Mouse (Mus musculus) spleen, adult 18-20 months (tissue): ENCODE data around the gene Adamtsl1.

Experiments used
- DNase-seq, 2 experiments: peaks; one replicate each; pipeline ENCODE4 v3.0.0; 2022; ENCODE audit warnings: mixed read lengths in 2 of 2

The Adamtsl1 gene

GRCm38 (mm10) chr4:85818504-85818903, 304.5 kb downstream of the Adamtsl1 start:
- no peak for DNase-seq

DNA sequence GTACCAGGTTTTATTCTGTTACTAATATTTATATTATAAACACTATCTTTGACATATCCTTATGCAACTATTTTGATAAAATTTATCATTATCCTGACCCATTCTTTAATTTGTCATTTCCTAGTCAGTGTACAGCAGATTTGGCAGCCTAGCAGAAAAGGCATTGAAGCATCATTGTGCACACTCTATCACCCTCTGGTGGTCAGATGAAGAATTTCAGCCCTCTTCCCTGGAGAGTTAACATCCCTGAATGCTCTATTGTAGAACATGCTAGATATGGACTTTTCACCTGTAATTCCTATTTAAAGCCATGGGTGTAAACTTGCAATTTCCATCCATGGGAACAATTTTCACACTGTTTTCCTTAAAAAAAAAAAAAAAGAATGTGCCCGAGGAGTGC, 305.2 kb downstream of the Adamtsl1 start:
- DNase-seq: no peak

- no peak for DNase-seq
These were observed 305.9 kb downstream of the Adamtsl1 start for GRCm38 (mm10) chr4:85819921-85820320.

- DNase-seq: no peak
These were observed 310.2 kb downstream of the Adamtsl1 start for GRCm38 (mm10) chr4:85823952-85824704.

DNA sequence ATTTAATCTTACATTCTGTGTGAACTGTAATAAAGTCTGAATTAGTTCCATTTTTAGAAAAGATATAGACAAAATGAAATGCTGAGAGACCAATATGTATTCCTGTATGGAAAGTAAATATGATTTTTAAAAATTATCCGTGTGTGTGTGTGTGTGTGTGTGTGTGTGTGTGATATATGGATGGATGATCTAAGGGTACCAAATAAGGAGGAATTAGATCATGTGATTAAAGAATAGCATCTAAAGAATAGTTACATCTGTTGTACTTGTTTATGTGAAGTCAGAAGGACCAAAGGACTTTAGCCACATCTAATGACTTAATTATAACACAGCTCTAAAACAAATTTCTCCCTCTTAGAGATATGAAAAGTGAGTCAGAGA, 310.7 kb downstream of the Adamtsl1 start:
- no peak for DNase-seq

- DNase-seq: no peak
These were observed 323.1 kb downstream of the Adamtsl1 start for GRCm38 (mm10) chr4:85837058-85837457.

- no peak for DNase-seq
These were observed 323.6 kb downstream of the Adamtsl1 start for GRCm38 (mm10) chr4:85837532-85837965.

DNA sequence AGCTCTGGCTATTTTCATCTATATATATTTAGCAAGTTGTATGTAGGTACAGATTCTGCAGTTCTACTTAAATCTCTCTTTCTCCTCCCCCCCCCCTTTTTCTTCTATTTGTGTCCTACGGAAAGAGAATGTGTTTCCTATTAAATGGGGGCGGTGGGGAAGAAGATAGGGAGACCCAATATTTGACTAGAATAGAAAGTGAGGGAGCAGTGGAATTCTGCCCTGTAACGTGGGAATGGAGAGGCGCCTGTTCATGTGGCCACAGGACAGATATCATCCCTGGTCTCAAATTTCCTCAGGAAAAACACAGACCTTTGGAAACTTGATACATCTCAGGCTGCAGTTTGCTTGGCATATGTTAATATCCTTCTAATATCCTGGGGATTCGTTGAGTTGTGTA, 324.1 kb downstream of the Adamtsl1 start:
- DNase-seq: no peak

DNA sequence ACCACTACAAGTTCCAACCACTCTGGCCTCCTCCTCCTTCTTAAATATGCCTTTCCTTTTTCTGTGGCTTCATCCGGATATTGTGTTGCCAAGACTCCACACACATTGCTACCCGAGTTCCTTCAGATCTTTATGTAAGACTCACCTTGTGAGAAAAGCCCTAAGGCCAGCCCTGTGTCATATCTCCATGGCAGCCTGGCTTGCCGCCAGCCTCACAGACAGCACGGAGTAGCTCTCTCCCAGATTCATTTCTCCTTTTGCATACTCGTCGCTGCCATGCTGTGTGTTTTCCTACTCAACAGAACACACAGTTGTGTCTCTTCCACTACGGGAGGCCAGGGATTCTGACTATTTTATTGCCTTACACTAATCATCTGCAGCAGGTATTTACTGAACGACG, 328.1 kb downstream of the Adamtsl1 start:
- no peak for DNase-seq

DNA sequence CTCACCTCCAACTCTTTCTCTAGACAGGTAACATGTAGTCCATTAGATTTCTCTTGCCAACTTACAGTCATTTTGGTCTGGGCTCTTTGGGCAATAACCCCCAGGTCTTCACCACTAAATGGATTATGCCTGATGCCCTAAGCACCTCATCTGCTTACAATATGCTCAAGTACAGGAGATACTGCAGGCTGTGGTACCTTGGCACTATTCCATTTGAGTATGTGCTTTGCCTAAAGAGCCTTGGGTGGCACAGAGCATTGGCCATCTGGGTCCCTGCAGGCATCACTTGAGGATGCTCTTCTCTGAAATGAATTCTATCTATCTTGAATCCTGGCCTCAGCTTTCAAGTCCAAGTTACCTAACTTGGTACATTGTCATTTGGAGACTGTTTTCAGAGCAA, 330.4 kb downstream of the Adamtsl1 start:
- DNase-seq: no peak

GRCm38 (mm10) chr4:85845931-85846330, 332.0 kb downstream of the Adamtsl1 start:
- DNase-seq: no peak

GRCm38 (mm10) chr4:85853401-85853800, 339.4 kb downstream of the Adamtsl1 start:
- no peak for DNase-seq

DNA sequence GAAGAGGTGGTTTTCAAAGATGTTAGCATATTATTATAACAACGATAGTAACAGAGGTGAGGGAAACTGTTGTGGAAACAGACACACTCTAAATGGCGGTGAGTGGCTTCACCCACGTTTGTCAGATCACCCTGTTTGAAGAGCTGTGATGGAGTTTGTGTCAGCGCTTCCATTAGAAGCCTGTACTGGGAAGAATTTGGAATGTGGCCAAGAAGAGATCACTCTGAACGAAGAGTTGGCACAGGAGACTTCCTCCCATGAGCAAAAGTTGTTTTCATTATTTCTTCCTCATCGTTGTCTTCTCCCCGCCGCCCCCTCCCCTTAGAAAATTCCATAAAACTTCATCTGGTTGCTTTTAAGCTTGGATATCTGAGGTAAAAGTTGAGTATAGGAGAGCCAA, 340.5 kb downstream of the Adamtsl1 start:
- DNase-seq: no peak

DNA sequence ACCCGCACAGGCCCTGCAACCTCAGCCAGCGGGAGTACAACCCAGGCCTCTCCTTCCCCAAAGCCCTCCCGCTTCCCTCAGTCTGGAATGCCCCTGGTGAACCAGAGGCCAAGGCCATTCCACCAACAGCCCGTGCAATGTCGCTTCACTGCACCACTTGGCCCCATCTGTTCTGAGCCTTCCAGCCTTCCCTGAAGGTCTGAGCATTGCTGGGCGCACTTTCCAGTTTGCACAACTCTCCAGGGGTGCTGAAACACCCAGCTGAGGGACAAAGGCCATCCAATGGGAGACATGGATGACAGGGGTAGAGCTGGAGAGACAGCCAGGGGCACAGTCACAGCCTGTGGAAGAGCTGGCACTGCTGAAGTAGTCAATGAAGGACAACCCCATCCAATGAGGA, 365.4 kb downstream of the Adamtsl1 start:
- no peak for DNase-seq

GRCm38 (mm10) chr4:85881318-85881717, 367.3 kb downstream of the Adamtsl1 start:
- no peak for DNase-seq

DNA sequence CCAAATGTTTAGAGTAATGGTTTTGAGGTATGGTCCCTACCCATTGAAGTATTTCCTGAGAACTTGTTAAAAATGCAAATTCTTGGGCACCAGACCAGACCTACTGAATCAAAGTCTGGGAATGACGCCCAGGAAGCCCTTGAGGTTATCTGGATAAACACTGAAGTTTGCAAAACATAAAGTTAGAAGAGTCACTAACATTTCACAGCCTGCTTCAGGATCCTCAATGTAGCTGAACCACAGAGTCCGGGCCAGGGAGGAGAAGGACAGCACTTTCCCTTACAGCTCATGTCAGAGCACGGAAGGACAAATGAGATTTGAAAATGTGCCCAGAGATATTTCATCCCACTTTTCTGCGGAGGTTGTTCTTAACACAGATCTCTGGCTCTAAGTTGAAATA, 370.1 kb downstream of the Adamtsl1 start:
- DNase-seq: no peak

DNA sequence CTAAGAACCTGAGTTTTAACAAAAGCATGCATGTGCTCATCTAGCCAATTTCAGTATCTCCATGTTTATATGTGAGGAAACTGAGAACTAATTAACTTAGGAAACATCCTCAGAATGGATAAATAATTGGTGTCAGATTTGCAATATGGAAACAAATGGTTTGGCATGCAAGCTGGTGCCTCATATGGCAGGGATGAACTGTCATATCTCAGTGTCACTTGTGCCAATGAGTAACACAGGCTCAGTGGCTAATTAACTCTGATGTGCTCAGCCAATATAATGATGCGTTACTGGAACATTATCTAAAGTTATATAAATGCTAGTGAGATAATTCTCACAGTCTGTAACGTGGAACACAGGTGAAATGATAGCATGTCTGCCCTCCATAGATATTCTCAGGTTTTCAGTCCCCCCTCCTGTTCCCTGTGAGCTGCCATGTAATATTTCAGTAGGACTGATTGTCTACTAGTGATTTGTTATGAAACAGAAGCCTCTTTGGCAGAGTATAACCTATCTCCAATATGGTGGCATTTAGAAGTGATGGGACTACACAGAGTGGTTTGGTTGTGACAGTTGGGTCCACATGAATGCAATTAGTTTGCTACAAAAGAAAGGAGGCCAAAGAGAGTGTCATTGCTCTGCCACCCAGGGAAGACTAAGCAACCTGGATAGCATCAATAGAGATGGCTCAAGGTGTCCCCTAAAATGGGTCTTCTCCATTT, 376.1 kb downstream of the Adamtsl1 start:
- DNase-seq: no peak

- DNase-seq: no peak
These were observed 387.3 kb downstream of the Adamtsl1 start for GRCm38 (mm10) chr4:85901316-85901715.

GRCm38 (mm10) chr4:85904217-85904616, 390.2 kb downstream of the Adamtsl1 start:
- no peak for DNase-seq

DNA sequence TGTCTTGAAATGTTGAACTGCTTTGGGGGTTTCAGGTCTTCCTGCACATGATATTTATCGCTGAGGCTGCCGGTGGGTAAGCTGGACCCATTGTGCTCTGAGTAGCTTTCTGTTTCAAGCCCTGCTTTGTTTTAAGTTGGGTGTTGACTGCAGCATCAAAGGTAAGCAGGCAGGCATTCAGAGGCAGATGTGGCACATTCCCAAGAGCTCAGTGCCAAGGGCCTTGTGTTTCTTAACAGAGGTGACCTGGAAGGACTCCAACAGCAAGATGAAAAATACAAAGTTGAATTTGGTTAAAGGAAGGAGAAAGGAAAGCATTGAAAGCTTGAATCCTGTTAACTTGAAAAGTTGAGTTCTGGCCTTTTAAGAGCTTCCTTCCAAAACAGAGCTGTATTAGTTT, 402.1 kb downstream of the Adamtsl1 start:
- no peak for DNase-seq

GRCm38 (mm10) chr4:85918366-85918765, 404.4 kb downstream of the Adamtsl1 start:
- DNase-seq: no peak

GRCm38 (mm10) chr4:85920474-85920873, 406.5 kb downstream of the Adamtsl1 start:
- no peak for DNase-seq

DNA sequence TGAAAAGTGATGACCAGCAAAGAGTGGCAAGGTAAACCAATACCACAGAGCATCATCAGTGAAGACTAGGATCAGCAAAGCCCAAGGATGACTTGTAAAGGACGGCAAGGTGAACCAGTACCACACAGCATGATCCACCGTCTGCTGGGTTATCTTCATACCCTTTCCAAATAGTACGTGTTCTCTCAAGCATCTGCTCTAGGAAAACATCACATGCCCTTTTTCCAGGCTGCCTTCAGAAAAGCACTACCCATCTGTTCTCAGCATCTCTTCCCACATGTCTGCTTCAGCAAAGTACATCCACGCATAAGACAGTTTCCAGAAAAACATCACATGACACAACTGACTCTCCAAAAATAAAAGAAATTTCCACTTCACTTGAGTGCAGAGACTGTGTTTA, 408.8 kb downstream of the Adamtsl1 start:
- DNase-seq: no peak

GRCm38 (mm10) chr4:85932129-85932528, 418.2 kb downstream of the Adamtsl1 start:
- no peak for DNase-seq

- DNase-seq: no peak
These were observed 425.5 kb downstream of the Adamtsl1 start for GRCm38 (mm10) chr4:85939460-85939859.
